Comparison of ENCODE assay signal across 23 mouse cellular contexts in genomic region chr12:70549296-70549695, GRCm38 (mm10).
A peak's percentile ranks its signal among the peaks of the same experiment; 100 is the strongest.
DNase-seq lines count a peak whose midpoint lies in the region; ATAC-seq and TF ChIP-seq lines count a peak whose summit lies in the region.
"Had no signal": no experiment of that assay in that cellular context is flagged by ENCODE, and none has a peak within 500 bp of the region (broad histone marks: within the 10 kb centered on the region; RNA-seq: fewer than 3 reads in every experiment).

No protein-coding gene starts in this region.

- ATAC-seq in lung, embryonic 16.5 days (ENCODE audit: low read depth) = no peak
- ATAC-seq in stomach, postnatal 0 days (ENCODE audit: low FRiP score, low TSS enrichment) = 0 out of 2 replicates have a peak, but pooled peaks have one; percentile 30
- ATAC-seq in megakaryocyte, adult 5-6 weeks (ENCODE audit: poor library complexity, severe bottlenecking) = no peak
- ATAC-seq in CD4-positive, CD25-positive, alpha-beta regulatory T cell, adult 4 months = no peak
- ATAC-seq: forebrain, embryonic 15.5 days had no signal

- no peak overlapping the region for H3K4me3 ChIP-seq in gastrocnemius, adult 2 months
- H3K4me3 ChIP-seq in lung, embryonic 16.5 days (ENCODE audit: low read length) = no peak overlapping the region
- no peak overlapping the region for H3K4me3 ChIP-seq in stomach, postnatal 0 days (ENCODE audit: low read depth, low read length)
- H3K4me3 ChIP-seq: embryonic facial prominence, embryonic 12.5 days; forebrain, embryonic 15.5 days; heart, adult 2 months; heart, embryonic 15.5 days; hindbrain, embryonic 10.5 days had no signal

- DNase-seq in gastrocnemius, adult 2 months = no peak
- no peak for DNase-seq in gastrocnemius, postnatal 25 days
- no peak for DNase-seq in lung, adult 18-20 months
- DNase-seq in R1 (ENCODE audit: low read depth, low spot score) = peak; percentile 91
- DNase-seq in stomach, postnatal 0 days (ENCODE audit: low spot score) = no peak
- DNase-seq: adrenal gland, adult 8-10 months; adrenal gland, postnatal 36 days; B cell, adult 2 months; cerebellum, adult 8-10 months; cerebellum, postnatal 14 days; gastrocnemius, postnatal 10 days; heart, adult 2 months; heart, postnatal 14 days had no signal

- H3K27ac ChIP-seq in gastrocnemius, adult 2 months = 0 out of 2 replicates have a peak overlapping the region, but pooled peaks have one; percentile 20
- H3K27ac ChIP-seq in lung, embryonic 16.5 days (ENCODE audit: low read length) = peak overlapping the region; percentile 12; the same call in 1 of the 2 replicates
- peak overlapping the region; percentile 61; the same call in 1 of the 2 replicates for H3K27ac ChIP-seq in stomach, postnatal 0 days (replicated peaks)
- H3K27ac ChIP-seq: embryonic facial prominence, embryonic 12.5 days; forebrain, embryonic 15.5 days; heart, adult 2 months; heart, embryonic 15.5 days; hindbrain, embryonic 10.5 days; hindbrain, embryonic 14.5 days had no signal

- peaks cover 7% of the 10 kb centered on the region for H3K4me1 ChIP-seq in lung, embryonic 16.5 days (replicated peaks; ENCODE audit: control insufficient read depth, insufficient read depth, low read length)
- peaks cover 4% of the 10 kb centered on the region; the same call in 1 of the 2 replicates for H3K4me1 ChIP-seq in stomach, postnatal 0 days (replicated peaks; ENCODE audit: control insufficient read depth, insufficient read depth)

- no peak overlapping the region for H3K9ac ChIP-seq in lung, embryonic 16.5 days (ENCODE audit: low read length)
- no peak overlapping the region for H3K9ac ChIP-seq in stomach, postnatal 0 days (ENCODE audit: low read length)
- H3K9ac ChIP-seq: embryonic facial prominence, embryonic 12.5 days; forebrain, embryonic 15.5 days; heart, embryonic 15.5 days; hindbrain, embryonic 14.5 days had no signal

- 85% methylated on average over 9 of the region's 9 CpGs for WGBS in lung, embryonic 16.5 days
- 73% methylated on average over 9 of the region's 9 CpGs for WGBS in stomach, postnatal 0 days

- TF ChIP-seq CTCF in gastrocnemius, adult 2 months (IDR thresholded peaks at IDR 0.05) = no peak
- TF ChIP-seq CTCF in stomach, postnatal 0 days (IDR thresholded peaks at IDR 0.05; ENCODE audit: low read depth) = no peak

- no peaks in the 10 kb centered on the region for H3K36me3 ChIP-seq in lung, embryonic 16.5 days (ENCODE audit: control insufficient read depth, insufficient read depth, low read length)
- H3K36me3 ChIP-seq in stomach, postnatal 0 days (ENCODE audit: control insufficient read depth, insufficient read depth, low read length) = no peaks in the 10 kb centered on the region
- H3K36me3 ChIP-seq: embryonic facial prominence, embryonic 12.5 days; forebrain, embryonic 15.5 days; G1E; heart, embryonic 15.5 days; hindbrain, embryonic 10.5 days had no signal

- TF ChIP-seq EP300 in stomach, postnatal 0 days (optimal IDR thresholded peaks at IDR 0.05) = no peak

- intact Hi-C loops in gastrocnemius, adult 2 months (cut with DNase I) = no loop called here

- no peaks in the 10 kb centered on the region for H3K27me3 ChIP-seq in lung, embryonic 16.5 days (ENCODE audit: control insufficient read depth, insufficient read depth, low read depth, low read length)
- no peaks in the 10 kb centered on the region for H3K27me3 ChIP-seq in stomach, postnatal 0 days (ENCODE audit: control insufficient read depth, insufficient read depth, low read length)
- H3K27me3 ChIP-seq: embryonic facial prominence, embryonic 12.5 days; forebrain, embryonic 15.5 days; heart, embryonic 15.5 days had no signal

- H3K4me2 ChIP-seq in lung, embryonic 16.5 days (ENCODE audit: low read depth, low read length) = no peak overlapping the region
- no peak overlapping the region for H3K4me2 ChIP-seq in stomach, postnatal 0 days (replicated peaks; ENCODE audit: low read depth)
- H3K4me2 ChIP-seq: embryonic facial prominence, embryonic 12.5 days; forebrain, embryonic 15.5 days; heart, embryonic 11.5 days; heart, embryonic 15.5 days; hindbrain, embryonic 14.5 days had no signal

- no peaks in the 10 kb centered on the region for H3K9me3 ChIP-seq in lung, embryonic 16.5 days (ENCODE audit: control insufficient read depth, low read length)
- H3K9me3 ChIP-seq in stomach, postnatal 0 days (ENCODE audit: control insufficient read depth, low read length) = 0 out of 2 replicates have a peak, but pooled peaks cover 3% of the 10 kb centered on the region
- H3K9me3 ChIP-seq: embryonic facial prominence, embryonic 12.5 days; forebrain, embryonic 15.5 days; G1E; heart, embryonic 15.5 days; hindbrain, embryonic 10.5 days had no signal
